Mouse (Mus musculus) CH12.LX (cell line): ENCODE measurements at regions not wholly inside any gene's neighbourhood (a gene's known extent, or its start where the extent isn't known, plus 50 kb on each side); places are given as distances from the start of the nearest gene placed in this dataset.

Experiments used
- DNase-seq: peaks from one replicate; pipeline ENCODE4 v3.0.0-alpha.2; 2013; ENCODE audit errors: extremely low read depth
- H3K27ac ChIP-seq: 2 replicates; pipeline ENCODE4 v1.5.1; 2012; ENCODE audit warnings: low read depth, mild to moderate bottlenecking, control low read depth, moderate library complexity; ENCODE audit not compliant: insufficient read depth
- H3K27me3 ChIP-seq: replicated peaks from 2 replicates; pipeline ENCODE3; 2012; ENCODE audit warnings: inconsistent platforms
- H3K36me3 ChIP-seq, 2 experiments: replicated peaks in 1 of 2; 2 replicates each; pipeline versions ENCODE3 to v1.6.1; 2012; ENCODE audit warnings: inconsistent platforms in 1 of 2, low read length in 1 of 2, mild to moderate bottlenecking in 1 of 2, mixed read lengths in 1 of 2, moderate library complexity in 1 of 2; ENCODE audit not compliant: control insufficient read depth in 1 of 2, insufficient read depth in 1 of 2
- H3K4me1 ChIP-seq, 2 experiments: 2 replicates each; pipeline ENCODE4 v1.6.1; 2012; ENCODE audit warnings: inconsistent platforms in 1 of 2, moderate library complexity in 1 of 2; ENCODE audit not compliant: insufficient read depth in 2 of 2, control insufficient read depth in 1 of 2
- H3K4me2 ChIP-seq: 2 replicates; pipeline ENCODE4 v1.6.1; 2012; ENCODE audit warnings: low read depth, mild to moderate bottlenecking, control low read depth; ENCODE audit not compliant: poor library complexity, insufficient read depth, severe bottlenecking
- H3K4me3 ChIP-seq, 3 experiments: fragments of 150-350 bp in 1 of 3; sonication (generic) in 1 of 3; replicated peaks in 1 of 3; 2 replicates each; pipeline versions ENCODE3 to v1.5.1; 2011 to 2012; ENCODE audit warnings: low read depth in 2 of 3, low read length in 2 of 3, mild to moderate bottlenecking in 2 of 3, moderate library complexity in 2 of 3, control low read depth in 1 of 3, improper control_type of control experiment in 1 of 3, inconsistent platforms in 1 of 3, mixed read lengths in 1 of 3; ENCODE audit not compliant: poor library complexity in 1 of 3
- H3K79me2 ChIP-seq: replicated peaks from 2 replicates; pipeline ENCODE4 v1.6.1; 2012; ENCODE audit warnings: mild to moderate bottlenecking, moderate library complexity; ENCODE audit not compliant: control insufficient read depth, poor library complexity, insufficient read depth, severe bottlenecking; ENCODE audit errors: extremely low read depth
- H3K9ac ChIP-seq: 2 replicates; pipeline ENCODE4 v1.6.1; 2012; ENCODE audit warnings: low read depth, mild to moderate bottlenecking, control low read depth, moderate library complexity; ENCODE audit not compliant: insufficient read depth
- H3K9me3 ChIP-seq: replicated peaks from 2 replicates; pipeline ENCODE3; 2012; ENCODE audit warnings: low read length, inconsistent platforms, mixed read lengths
- BHLHE40 ChIP-seq: IDR thresholded peaks from 2 replicates; pipeline ENCODE4 v1.6.1; 2011; ENCODE audit warnings: mild to moderate bottlenecking, low read depth, low read length, improper control_type of control experiment
- CHD1 ChIP-seq: IDR thresholded peaks from 2 replicates; pipeline ENCODE4 v1.6.1; 2012; ENCODE audit warnings: low read depth, low read length, improper control_type of control experiment, inconsistent platforms
- CHD2 ChIP-seq: IDR thresholded peaks from 2 replicates; pipeline ENCODE4 v1.6.1; 2011; ENCODE audit warnings: low read length, improper control_type of control experiment
- E2F4 ChIP-seq: IDR thresholded peaks from 2 replicates; pipeline ENCODE4 v1.6.1; 2011; ENCODE audit warnings: low read depth, low read length, improper control_type of control experiment; ENCODE audit not compliant: insufficient replicate concordance
- ELF1 ChIP-seq: IDR thresholded peaks from 2 replicates; pipeline ENCODE4 v1.6.1; 2014; ENCODE audit warnings: low read depth, mild to moderate bottlenecking, inconsistent platforms, low read length, improper control_type of control experiment
- EP300 ChIP-seq: IDR thresholded peaks from 2 replicates; pipeline ENCODE4 v1.6.1; 2011; ENCODE audit warnings: low read length, improper control_type of control experiment
- JUN ChIP-seq: IDR thresholded peaks from 2 replicates; pipeline ENCODE4 v1.6.1; 2011; ENCODE audit warnings: low read depth, mild to moderate bottlenecking, low read length, improper control_type of control experiment, moderate library complexity; ENCODE audit not compliant: insufficient read depth
- KAT2A ChIP-seq: IDR thresholded peaks from 2 replicates; pipeline ENCODE4 v1.6.1; 2012; ENCODE audit warnings: low read length, improper control_type of control experiment, inconsistent platforms; ENCODE audit not compliant: insufficient replicate concordance
- MAX ChIP-seq: IDR thresholded peaks from 2 replicates; pipeline ENCODE4 v1.6.1; 2011; ENCODE audit warnings: low read length, improper control_type of control experiment
- MEF2A ChIP-seq: IDR thresholded peaks from 2 replicates; pipeline ENCODE4 v1.6.1; 2014; ENCODE audit warnings: low read depth, mild to moderate bottlenecking, inconsistent platforms, low read length, improper control_type of control experiment, borderline replicate concordance
- MYC ChIP-seq: IDR thresholded peaks from 2 replicates; pipeline ENCODE4 v1.6.1; 2011; ENCODE audit warnings: low read depth, mild to moderate bottlenecking, improper control_type of control experiment, low read length
- NELFE ChIP-seq: IDR thresholded peaks from 2 replicates; pipeline ENCODE4 v1.6.1; 2011; ENCODE audit warnings: low read depth, low read length, improper control_type of control experiment
- NRF1 ChIP-seq: IDR thresholded peaks from 2 replicates; pipeline ENCODE4 v1.6.1; 2014; ENCODE audit warnings: low read depth, mild to moderate bottlenecking, inconsistent platforms, low read length, improper control_type of control experiment, moderate library complexity
- RCOR1 ChIP-seq: conservative IDR thresholded peaks from 2 replicates; pipeline ENCODE4 v1.6.1; 2012; ENCODE audit warnings: low read depth, mild to moderate bottlenecking, inconsistent platforms, low read length, improper control_type of control experiment
- SIN3A ChIP-seq: IDR thresholded peaks from 2 replicates; pipeline ENCODE4 v1.6.1; 2012; ENCODE audit warnings: low read length, improper control_type of control experiment, inconsistent platforms
- SMC3 ChIP-seq: IDR thresholded peaks from 2 replicates; pipeline ENCODE4 v1.6.1; 2011; ENCODE audit warnings: low read depth, low read length, improper control_type of control experiment
- TCF12 ChIP-seq: IDR thresholded peaks from 2 replicates; pipeline ENCODE4 v1.6.1; 2014; ENCODE audit warnings: low read depth, mild to moderate bottlenecking, inconsistent platforms, low read length, improper control_type of control experiment
- UBTF ChIP-seq: IDR thresholded peaks from 2 replicates; pipeline ENCODE4 v1.6.1; 2012; ENCODE audit warnings: low read depth, mild to moderate bottlenecking, inconsistent platforms, low read length, improper control_type of control experiment, moderate library complexity
- ZC3H11A ChIP-seq: IDR thresholded peaks from 2 replicates; pipeline ENCODE4 v1.6.1; 2012; ENCODE audit warnings: low read depth, mild to moderate bottlenecking, inconsistent platforms, low read length, improper control_type of control experiment
- ZKSCAN1 ChIP-seq: IDR thresholded peaks from 2 replicates; pipeline ENCODE4 v1.6.1; 2012; ENCODE audit warnings: low read depth, inconsistent platforms, low read length, improper control_type of control experiment, borderline replicate concordance
- ZMIZ1 ChIP-seq: IDR thresholded peaks from 2 replicates; pipeline ENCODE4 v1.6.1; 2012; ENCODE audit warnings: low read depth, mild to moderate bottlenecking, inconsistent platforms, low read length, improper control_type of control experiment
- ZNF384 ChIP-seq: IDR thresholded peaks from 2 replicates; pipeline ENCODE4 v1.6.1; 2012; ENCODE audit warnings: low read depth, low read length, improper control_type of control experiment, inconsistent platforms
- dilution Hi-C: fragments of 300-500 bp; cut with MboI; formaldehyde crosslinking; loops from 2 replicates; pipeline ENCODE4 v1.14.3; 2020; ENCODE audit warnings: low sequenced_read_pairs; ENCODE audit not compliant: extremely low pct_unique_long_range_greater_than_20kb, extremely low pct_ligation_motif_present
- in situ Hi-C: fragments of 300-500 bp; cut with MboI; formaldehyde crosslinking; loops from 3 replicates; pipeline ENCODE4 v1.14.3; 2019; ENCODE audit warnings: low sequenced_read_pairs, low pct_ligation_motif_present, low pct_unique_long_range_greater_than_20kb, mixed read lengths

DNA sequence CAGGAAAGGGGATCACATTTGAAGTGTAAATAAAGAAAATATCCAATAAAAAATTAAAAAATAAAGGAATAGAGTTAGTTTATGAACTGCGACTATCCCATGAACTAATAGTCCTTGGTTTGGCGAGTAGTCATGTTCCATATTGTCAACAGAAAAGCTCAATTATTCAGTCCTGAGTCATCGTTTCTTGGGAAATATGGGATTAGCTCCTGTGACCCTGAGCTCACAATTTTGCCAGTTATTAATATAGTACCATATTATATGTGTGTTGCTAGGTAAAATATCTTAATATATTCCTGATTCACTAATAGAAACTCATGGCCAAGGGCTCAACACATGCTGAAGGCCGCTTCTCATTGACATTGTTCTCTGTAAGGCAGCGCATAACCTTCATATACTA, 126.4 kb upstream of the Ccdc122 start:
- TF ChIP-seq UBTF (no peak), ELF1 (no peak), E2F4 (no peak), JUN (no peak), NRF1 (no peak), SMC3 (no peak)
- Histone ChIP-seq H3K27me3 (no peaks in the 10 kb centered on the region), H3K9ac (no peak overlapping the region), H3K9me3 (no peaks in the 10 kb centered on the region), H3K27ac (no peak overlapping the region), H3K4me1 (peaks cover 0 to 19% of the 10 kb centered on the region in 2 experiments; a peak in 2 of 4 replicates), H3K36me3 (no peaks in the 10 kb centered on the region), H3K79me2 (no peaks in the 10 kb centered on the region), H3K4me2 (no peak overlapping the region), H3K4me3 (no peak overlapping the region)
- no peak for DNase-seq
- in situ Hi-C loops (no loop called here), dilution Hi-C loops (no loop called here)

DNA sequence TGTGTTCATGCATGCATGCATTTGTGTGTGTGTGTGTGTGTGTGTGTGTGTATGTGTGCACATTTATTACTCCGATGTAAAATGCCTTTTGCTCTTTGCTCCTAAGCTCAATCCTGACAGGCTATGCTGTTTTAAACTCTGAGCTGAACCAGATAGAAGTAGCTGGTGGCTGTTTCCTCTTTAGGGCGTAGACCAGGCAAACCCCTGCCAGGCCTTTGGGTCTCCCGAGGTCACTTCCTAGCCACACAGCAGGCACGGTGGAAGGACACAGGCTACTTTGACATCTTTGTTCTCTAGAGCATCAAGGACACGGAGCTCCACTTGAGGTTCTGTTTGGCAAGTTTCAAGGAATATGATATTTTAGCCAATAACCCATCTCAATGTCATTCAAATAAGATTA, 128.6 kb upstream of the Ccdc122 start:
- Histone ChIP-seq H3K9me3 (no peaks in the 10 kb centered on the region), H3K9ac (no peak overlapping the region), H3K27me3 (no peaks in the 10 kb centered on the region), H3K79me2 (no peaks in the 10 kb centered on the region), H3K4me3 (no peak overlapping the region), H3K36me3 (no peaks in the 10 kb centered on the region), H3K4me1 (peaks cover 0 to 12% of the 10 kb centered on the region in 2 experiments; a peak in 2 of 4 replicates), H3K27ac (no peak overlapping the region), H3K4me2 (no peak overlapping the region)
- no peak for TF ChIP-seq MAX
- TF ChIP-seq ZMIZ1 = no peak
- TF ChIP-seq MEF2A = no peak
- no peak for TF ChIP-seq TCF12
- no peak for TF ChIP-seq EP300
- TF ChIP-seq ZC3H11A = no peak
- no peak for TF ChIP-seq BHLHE40
- no peak for TF ChIP-seq CHD1
- TF ChIP-seq UBTF = no peak
- TF ChIP-seq NELFE = no peak
- TF ChIP-seq ELF1 = no peak
- no peak for TF ChIP-seq SIN3A
- no peak for TF ChIP-seq NRF1
- TF ChIP-seq KAT2A = no peak
- no peak for TF ChIP-seq SMC3
- no peak for TF ChIP-seq ZKSCAN1
- no peak for TF ChIP-seq CHD2
- no peak for TF ChIP-seq MYC
- no peak for TF ChIP-seq ZNF384
- no peak for TF ChIP-seq RCOR1
- dilution Hi-C loops = no loop called here
- no peak for DNase-seq
- in situ Hi-C loops = no loop called here
